Mouse (Mus musculus): Measurements from ENCODE around the gene Rad1. TPM values are rescaled to one million over a fixed set of nuclear protein-coding genes. Genes with fewer than 3 reads are reported as not detected.

The Rad1 gene
- polyA plus RNA-seq (2012; rRNA removed) (29.3 and 33.1 TPM in 2 replicates), polyA plus RNA-seq (2014; fragmentation: Nextera tagmentation; extraction: Ambion mirVana) (10.7 and 14.3 TPM in 2 replicates)

DNA sequence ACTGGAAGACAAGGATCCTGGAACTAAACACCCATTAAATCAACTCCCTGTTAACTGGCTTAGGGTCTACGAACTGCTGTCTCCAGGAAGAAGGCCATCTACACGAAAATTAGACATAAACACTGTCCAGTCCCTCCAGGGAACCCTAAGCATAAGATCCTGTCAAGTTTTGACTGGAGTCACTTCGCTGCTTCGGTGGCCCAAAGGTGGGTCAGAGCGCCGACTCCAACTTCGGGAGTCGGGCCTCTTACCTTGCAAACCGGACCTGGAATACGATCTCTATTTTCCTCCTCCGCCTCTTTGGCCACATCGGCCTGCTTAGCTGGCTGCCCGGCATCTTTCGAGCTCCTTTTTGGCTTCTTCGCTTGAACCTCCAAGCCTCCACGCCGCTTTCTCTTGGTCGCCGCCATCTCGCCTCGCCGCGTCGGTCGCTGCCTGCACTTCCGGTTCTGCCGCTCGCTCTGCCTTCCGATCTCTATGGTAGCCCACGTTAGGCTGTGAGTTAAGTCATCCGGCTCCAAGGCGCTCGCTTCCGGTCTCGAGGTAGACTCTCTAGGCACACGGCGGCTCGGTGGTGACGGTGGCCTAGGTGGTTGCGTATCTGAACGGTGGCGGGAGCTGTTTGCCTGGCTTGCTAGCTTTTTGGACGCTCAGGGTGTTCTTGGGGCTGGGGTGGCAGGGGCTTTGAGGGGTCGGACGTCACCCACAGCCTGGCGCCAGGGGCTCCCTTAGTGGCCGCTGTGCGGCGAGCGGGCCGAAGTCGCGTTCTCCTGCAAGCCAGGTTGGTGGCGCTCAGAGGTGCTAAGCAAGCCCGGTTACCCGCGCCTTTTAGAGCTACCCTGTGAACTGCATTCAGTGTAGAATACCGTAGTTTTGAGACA, at the start of gene Rad1, which contains the start of gene Brix1:
TSS of gene Rad1 (plus strand) at position 535 of the 881 bp plus-strand sequence.
TSS of gene Brix1 (minus strand) at position 464 of the 881 bp plus-strand sequence.
- under 1% methylated on average over 57 of the region's 58 CpGs for WGBS
- peak within 1 kb of the TSS; percentile 81 for H3K9ac ChIP-seq (ENCODE audit: low read depth, low read length, severe bottlenecking)
- H3K36me3 ChIP-seq (ENCODE audit: control insufficient read depth, insufficient read depth, low read length), result peaks cover 36% of the 10 kb centered on the region
- H3K27me3 ChIP-seq (ENCODE audit: control insufficient read depth, insufficient read depth, low read length), result no peaks in the 10 kb centered on the region
- DNase-seq (ENCODE audit: low spot score), result peak; percentile 96
- TF ChIP-seq POLR2A (IDR thresholded peaks at IDR 0.05; ENCODE audit: borderline replicate concordance, extremely low read depth, insufficient read depth, insufficient read length), result peak; percentile 93; the same call in 1 of the 2 replicates
- H3K4me1 ChIP-seq (ENCODE audit: control insufficient read depth, insufficient read depth, low read length), result peaks cover 9% of the 10 kb centered on the region
- peak within 1 kb of the TSS; percentile 79 for H3K4me2 ChIP-seq (replicated peaks; ENCODE audit: low read depth, low read length, severe bottlenecking)
- peak within 1 kb of the TSS; percentile 74 for H3K27ac ChIP-seq (replicated peaks; ENCODE audit: low read depth, low read length)
- peak; percentile 99 for ATAC-seq (ENCODE audit: low FRiP score, low read depth)
- peak within 1 kb of the TSS; percentile 72 for H3K4me3 ChIP-seq (replicated peaks; ENCODE audit: low read length)
- no peaks in the 10 kb centered on the region for H3K9me3 ChIP-seq (ENCODE audit: control insufficient read depth, low read length)

DNA sequence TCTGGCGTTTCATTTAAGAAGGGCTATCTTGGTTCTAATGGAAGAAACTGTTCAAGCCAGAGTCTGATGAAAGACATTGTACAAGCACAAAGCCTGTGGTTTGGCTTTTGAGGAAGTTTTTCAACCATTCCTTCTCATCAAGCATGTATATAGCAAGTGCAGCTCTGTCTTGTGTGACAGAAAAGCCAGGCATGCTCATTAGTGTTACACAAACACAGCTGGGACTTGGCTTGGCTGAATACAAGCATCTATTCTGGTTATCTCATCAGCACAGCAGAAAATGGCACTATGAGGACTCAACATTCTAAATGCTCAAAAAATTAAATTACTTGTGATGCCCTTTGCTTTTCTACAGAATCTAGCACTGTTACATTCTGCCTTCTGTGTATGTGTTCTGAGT, 48.9 kb upstream of the Rad1 start:
- WGBS, result 82% methylated on average over 1 of the region's 1 CpGs

DNA sequence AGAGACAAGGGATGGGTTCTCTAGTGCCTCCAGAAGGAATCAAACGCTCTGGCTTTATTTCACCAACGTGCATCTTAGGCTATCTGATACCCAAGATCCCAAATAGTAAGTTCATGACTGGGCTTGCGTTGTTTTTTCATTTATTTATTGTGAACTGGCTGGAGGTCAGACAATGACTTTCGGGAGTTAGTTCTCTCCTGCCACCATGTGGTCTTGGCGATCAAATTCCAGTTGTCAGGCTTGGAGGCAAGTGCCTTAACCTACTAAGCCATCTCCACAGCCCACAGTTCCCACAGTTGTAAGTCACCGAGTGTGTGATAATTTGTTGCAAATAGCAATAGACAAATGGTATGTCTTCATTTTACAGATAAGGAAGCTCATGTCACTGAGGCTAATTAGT, 45.9 kb upstream of the Rad1 start:
- H3K36me3 ChIP-seq (ENCODE audit: control insufficient read depth, insufficient read depth, low read length), result peaks cover 13% of the 10 kb centered on the region
- no peaks in the 10 kb centered on the region for H3K27me3 ChIP-seq (ENCODE audit: control insufficient read depth, insufficient read depth, low read length)
- no peak for DNase-seq (ENCODE audit: low spot score)
- ATAC-seq (ENCODE audit: low FRiP score, low read depth), result no peak
- H3K4me1 ChIP-seq (ENCODE audit: control insufficient read depth, insufficient read depth, low read length), result no peaks in the 10 kb centered on the region
- no peak overlapping the region for H3K4me3 ChIP-seq (replicated peaks; ENCODE audit: low read length)
- no peak overlapping the region for H3K9ac ChIP-seq (ENCODE audit: low read depth, low read length, severe bottlenecking)
- no peak overlapping the region for H3K27ac ChIP-seq (replicated peaks; ENCODE audit: low read depth, low read length)
- H3K9me3 ChIP-seq (ENCODE audit: control insufficient read depth, low read length), result no peaks in the 10 kb centered on the region
- H3K4me2 ChIP-seq (replicated peaks; ENCODE audit: low read depth, low read length, severe bottlenecking), result no peak overlapping the region
- TF ChIP-seq POLR2A (IDR thresholded peaks at IDR 0.05; ENCODE audit: borderline replicate concordance, extremely low read depth, insufficient read depth, insufficient read length), result no peak
- WGBS, result 80% methylated on average over 6 of the region's 6 CpGs

More for the DNA sequence above, 48.9 kb upstream of the Rad1 start:
- Histone ChIP-seq H3K27ac (replicated peaks; ENCODE audit: low read depth, low read length) (no peak overlapping the region), H3K4me1 (ENCODE audit: control insufficient read depth, insufficient read depth, low read length) (no peaks in the 10 kb centered on the region), H3K9me3 (ENCODE audit: control insufficient read depth, low read length) (no peaks in the 10 kb centered on the region), H3K36me3 (ENCODE audit: control insufficient read depth, insufficient read depth, low read length) (peaks cover 10% of the 10 kb centered on the region), H3K9ac (ENCODE audit: low read depth, low read length, severe bottlenecking) (no peak overlapping the region), H3K27me3 (ENCODE audit: control insufficient read depth, insufficient read depth, low read length) (no peaks in the 10 kb centered on the region), H3K4me2 (replicated peaks; ENCODE audit: low read depth, low read length, severe bottlenecking) (no peak overlapping the region), H3K4me3 (replicated peaks; ENCODE audit: low read length) (no peak overlapping the region)
- ATAC-seq (ENCODE audit: low FRiP score, low read depth), result no peak
- no peak for TF ChIP-seq POLR2A (IDR thresholded peaks at IDR 0.05; ENCODE audit: borderline replicate concordance, extremely low read depth, insufficient read depth, insufficient read length)
- DNase-seq (ENCODE audit: low spot score), result no peak

DNA sequence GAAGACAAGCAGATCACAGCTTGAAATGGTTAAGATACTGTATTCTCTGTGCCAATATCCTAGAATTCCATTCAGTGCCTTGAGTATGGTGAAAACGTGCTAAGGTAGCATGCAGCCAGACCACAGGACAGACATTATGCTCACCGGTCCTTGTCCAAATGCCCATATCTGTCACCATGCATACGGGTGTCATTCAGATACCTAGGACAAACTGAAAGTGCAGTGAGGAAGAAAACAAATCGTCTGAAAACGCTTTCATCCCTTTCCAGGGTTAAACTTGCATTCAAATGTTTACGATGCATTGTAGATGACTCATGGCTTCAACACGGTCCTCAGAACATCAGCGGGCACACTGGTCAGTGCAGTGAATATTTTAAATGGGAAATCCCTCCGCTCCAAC, 44.3 kb upstream of the Rad1 start:
- no peaks in the 10 kb centered on the region for H3K9me3 ChIP-seq (ENCODE audit: control insufficient read depth, low read length)
- WGBS, result 91% methylated on average over 9 of the region's 9 CpGs
- no peak for TF ChIP-seq POLR2A (IDR thresholded peaks at IDR 0.05; ENCODE audit: borderline replicate concordance, extremely low read depth, insufficient read depth, insufficient read length)
- H3K9ac ChIP-seq (ENCODE audit: low read depth, low read length, severe bottlenecking), result no peak overlapping the region
- no peaks in the 10 kb centered on the region for H3K4me1 ChIP-seq (ENCODE audit: control insufficient read depth, insufficient read depth, low read length)
- H3K4me3 ChIP-seq (replicated peaks; ENCODE audit: low read length), result no peak overlapping the region
- H3K27ac ChIP-seq (replicated peaks; ENCODE audit: low read depth, low read length), result no peak overlapping the region
- ATAC-seq (ENCODE audit: low FRiP score, low read depth) (no peak), DNase-seq (ENCODE audit: low spot score) (no peak)
- H3K27me3 ChIP-seq (ENCODE audit: control insufficient read depth, insufficient read depth, low read length), result no peaks in the 10 kb centered on the region
- peaks cover 19% of the 10 kb centered on the region for H3K36me3 ChIP-seq (ENCODE audit: control insufficient read depth, insufficient read depth, low read length)
- no peak overlapping the region for H3K4me2 ChIP-seq (replicated peaks; ENCODE audit: low read depth, low read length, severe bottlenecking)

DNA sequence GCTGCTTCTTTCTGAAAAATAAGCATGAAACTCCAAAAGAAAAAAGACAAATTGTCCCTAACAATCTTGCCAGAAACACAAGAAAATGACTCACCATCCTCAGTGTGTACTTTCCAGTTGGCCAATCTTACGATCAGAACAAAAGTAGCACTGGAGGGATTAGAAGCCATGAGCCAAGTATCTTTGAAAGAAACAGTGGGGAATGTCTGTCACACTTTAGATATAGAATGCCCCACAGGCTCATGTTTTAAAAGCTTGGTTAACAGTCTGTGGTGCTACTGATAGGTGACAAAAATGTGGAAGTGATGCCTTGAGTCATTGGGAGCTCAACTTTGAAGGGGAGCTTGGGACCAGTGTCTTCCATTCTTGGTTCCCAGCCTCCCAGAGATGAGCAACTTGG, 43.5 kb upstream of the Rad1 start:
- H3K4me1 ChIP-seq (ENCODE audit: control insufficient read depth, insufficient read depth, low read length), result no peaks in the 10 kb centered on the region
- no peak for ATAC-seq (ENCODE audit: low FRiP score, low read depth)

More for the DNA sequence above, 43.5 kb upstream of the Rad1 start:
- no peak overlapping the region for H3K9ac ChIP-seq (ENCODE audit: low read depth, low read length, severe bottlenecking)
- H3K9me3 ChIP-seq (ENCODE audit: control insufficient read depth, low read length), result no peaks in the 10 kb centered on the region
- H3K4me3 ChIP-seq (replicated peaks; ENCODE audit: low read length), result no peak overlapping the region
- no peak overlapping the region for H3K27ac ChIP-seq (replicated peaks; ENCODE audit: low read depth, low read length)
- H3K4me2 ChIP-seq (replicated peaks; ENCODE audit: low read depth, low read length, severe bottlenecking), result no peak overlapping the region
- no peak for TF ChIP-seq POLR2A (IDR thresholded peaks at IDR 0.05; ENCODE audit: borderline replicate concordance, extremely low read depth, insufficient read depth, insufficient read length)
- 92% methylated on average over 1 of the region's 1 CpGs for WGBS
- H3K36me3 ChIP-seq (ENCODE audit: control insufficient read depth, insufficient read depth, low read length), result peaks cover 22% of the 10 kb centered on the region
- no peak for DNase-seq (ENCODE audit: low spot score)
- no peaks in the 10 kb centered on the region for H3K27me3 ChIP-seq (ENCODE audit: control insufficient read depth, insufficient read depth, low read length)

Data from limb, embryonic 14.5 days (tissue).